Mouse (Mus musculus) 3T3-L1 (cell line): ENCODE results near the gene Socs1.

Source experiments
- DNase-seq: peaks from one replicate; pipeline ENCODE4 v3.0.0-alpha.2; 2015; ENCODE audit warnings: low read depth, low spot score

Socs1 gene

DNA sequence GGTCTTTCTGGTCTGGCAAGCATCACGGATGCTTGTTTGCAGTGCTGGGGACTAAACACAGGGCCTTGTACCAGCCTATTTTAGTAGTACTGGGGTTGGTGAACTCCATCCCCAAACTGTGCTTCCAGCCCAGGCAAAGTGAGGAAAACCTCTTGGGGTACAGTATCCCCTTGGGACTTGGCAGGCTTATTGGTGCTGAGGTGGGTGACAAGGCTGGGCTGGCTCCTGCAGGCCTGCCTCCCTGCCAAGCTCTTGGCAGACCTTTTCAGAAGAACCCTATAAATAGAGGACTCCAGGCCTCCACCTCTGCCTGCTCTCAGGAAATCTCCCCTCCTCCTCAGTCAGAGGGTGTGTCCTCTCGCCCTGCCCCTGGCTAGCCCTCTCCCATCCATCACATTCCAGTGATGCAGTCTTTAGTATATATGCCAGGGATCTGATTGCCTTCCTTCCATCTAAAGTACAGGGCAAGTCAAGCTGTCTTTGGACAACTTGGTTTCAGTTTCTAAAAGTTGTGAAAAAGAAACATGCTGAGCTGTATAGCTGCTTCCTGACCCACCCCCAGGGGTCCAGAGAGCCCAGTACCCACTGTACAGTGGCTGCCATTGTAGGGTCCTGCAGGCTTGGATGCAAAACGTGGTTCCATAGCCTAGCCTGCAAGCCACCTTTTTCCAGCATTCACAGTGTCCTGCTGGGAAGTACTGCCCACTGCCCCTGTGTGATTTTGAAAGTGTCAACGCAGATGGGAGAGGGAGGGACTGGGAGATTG is 1.6 kb upstream of the Socs1 start:
- peak; percentile 85 for DNase-seq

DNA sequence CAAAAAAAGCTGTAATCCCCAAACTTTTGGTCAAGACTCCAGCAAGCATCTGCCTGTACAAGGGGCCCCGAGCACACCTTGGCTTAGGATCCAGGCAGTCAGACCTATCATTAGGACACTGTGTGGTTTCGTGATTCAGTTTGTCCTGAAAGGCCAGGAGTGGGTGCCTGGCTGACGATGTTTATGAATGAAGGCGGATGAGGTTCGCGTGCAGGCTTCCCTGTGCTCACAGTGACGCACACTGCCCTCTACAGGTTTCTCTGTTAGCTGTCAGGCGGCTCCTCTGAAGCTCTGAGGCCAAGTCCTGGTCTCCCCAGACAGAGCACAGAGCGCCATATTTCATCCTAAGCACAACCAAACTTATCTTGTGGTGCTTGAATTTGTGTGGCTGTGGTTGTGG is 952 bp upstream of the Socs1 start:
- peak; percentile 99 for DNase-seq

DNA sequence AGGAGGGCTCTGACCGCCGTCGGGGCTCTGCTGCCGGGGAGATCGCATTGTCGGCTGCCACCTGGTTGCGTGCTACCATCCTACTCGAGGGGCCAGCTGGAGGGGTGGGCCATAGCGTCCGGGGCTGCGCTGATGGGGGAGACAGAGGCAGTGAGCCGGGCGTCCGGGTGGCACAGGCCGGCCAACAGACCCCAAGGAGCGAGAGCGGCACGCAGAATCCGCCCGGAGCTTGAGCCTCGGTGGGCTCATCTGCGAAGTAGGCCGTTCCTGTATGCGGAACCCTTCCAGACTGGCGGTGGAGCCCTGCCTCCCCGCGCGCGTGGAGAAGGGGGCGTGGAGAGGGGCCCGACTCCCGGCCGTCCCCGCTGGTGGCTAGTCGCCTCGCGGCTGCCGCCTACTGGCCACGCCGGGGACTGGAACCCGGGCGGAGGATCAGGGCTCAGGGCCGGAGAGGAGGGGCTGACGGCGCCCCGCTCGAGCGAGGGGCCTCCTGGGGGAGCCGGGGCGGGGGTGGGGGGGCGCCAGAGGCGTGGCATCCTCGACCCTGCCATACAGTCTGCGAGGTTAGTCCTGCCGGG is 454 bp downstream of the Socs1 start:
- peak; percentile 93 for DNase-seq

DNA sequence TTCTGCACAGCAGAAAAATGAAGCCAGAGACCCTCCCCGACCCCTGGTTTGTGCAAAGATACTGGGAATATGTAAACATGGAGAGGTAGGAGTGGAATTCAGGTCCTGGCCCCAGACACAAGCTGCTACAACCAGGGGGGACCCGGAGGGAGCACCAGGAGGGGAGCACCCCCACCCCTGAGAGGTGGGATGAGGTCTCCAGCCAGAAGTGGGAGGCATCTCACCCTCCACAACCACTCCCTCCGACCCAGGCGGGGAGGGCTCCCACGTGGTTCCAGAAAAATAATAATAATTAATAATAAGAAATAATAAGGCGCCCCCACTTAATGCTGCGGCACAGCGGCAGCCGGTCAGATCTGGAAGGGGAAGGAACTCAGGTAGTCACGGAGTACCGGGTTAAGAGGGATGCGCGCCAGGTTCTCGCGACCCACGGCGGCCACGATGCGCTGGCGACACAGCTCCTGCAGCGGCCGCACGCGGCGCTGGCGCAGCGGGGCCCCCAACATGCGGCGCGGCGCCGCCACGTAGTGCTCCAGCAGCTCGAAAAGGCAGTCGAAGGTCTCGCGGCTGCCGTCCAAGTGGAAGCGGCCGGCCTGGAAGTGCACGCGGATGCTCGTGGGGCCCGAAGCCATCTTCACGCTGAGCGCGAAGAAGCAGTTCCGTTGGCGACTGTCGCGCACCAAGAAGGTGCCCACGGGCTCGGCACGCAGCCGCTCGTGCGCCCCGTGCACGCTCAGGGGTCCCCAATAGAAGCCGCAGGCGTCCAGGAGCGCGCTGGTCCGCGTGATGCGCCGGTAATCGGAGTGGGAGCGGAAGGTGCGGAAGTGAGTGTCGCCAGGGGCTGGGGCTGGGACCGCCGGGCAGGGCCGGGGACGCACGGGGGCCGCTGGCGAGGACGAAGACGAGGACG is 1.2 kb downstream of the Socs1 start:
- DNase-seq, result peak; percentile 54

DNA sequence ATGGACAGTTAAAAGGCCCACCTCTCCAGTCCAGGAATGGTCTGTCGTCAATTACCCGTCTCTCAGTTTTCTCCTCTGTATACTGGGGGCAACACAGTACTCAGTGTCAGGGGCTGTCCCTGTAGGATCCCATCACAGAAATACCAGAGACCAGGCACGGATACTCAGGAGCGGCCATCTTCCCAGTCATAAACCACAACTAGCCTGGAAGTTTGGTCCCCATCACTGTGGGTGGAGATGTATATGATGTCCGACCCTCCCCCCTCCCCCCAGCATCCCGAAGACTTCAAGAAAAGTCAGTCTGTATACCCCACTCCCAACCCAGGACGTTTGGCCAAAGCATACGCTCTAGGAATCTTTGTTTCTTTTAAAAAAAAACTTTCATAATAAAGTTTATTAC is 1.9 kb downstream of the Socs1 start:
- peak; percentile 58 for DNase-seq

DNA sequence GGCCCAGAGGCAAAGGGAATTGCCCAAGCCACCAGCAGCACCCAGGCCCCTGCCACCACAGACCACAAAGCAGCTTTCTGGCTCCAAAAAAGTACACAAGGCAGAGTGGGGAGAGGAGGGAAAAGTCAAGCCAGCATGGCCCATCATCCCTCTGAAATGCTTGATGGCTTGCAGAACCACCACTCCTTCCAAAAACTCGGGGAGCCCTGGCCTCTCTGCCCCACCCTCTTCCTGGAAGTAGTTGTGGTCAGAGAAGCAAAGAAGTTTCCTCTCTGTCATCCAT is 2.2 kb downstream of the Socs1 start:
- DNase-seq, result peak; percentile 64

DNA sequence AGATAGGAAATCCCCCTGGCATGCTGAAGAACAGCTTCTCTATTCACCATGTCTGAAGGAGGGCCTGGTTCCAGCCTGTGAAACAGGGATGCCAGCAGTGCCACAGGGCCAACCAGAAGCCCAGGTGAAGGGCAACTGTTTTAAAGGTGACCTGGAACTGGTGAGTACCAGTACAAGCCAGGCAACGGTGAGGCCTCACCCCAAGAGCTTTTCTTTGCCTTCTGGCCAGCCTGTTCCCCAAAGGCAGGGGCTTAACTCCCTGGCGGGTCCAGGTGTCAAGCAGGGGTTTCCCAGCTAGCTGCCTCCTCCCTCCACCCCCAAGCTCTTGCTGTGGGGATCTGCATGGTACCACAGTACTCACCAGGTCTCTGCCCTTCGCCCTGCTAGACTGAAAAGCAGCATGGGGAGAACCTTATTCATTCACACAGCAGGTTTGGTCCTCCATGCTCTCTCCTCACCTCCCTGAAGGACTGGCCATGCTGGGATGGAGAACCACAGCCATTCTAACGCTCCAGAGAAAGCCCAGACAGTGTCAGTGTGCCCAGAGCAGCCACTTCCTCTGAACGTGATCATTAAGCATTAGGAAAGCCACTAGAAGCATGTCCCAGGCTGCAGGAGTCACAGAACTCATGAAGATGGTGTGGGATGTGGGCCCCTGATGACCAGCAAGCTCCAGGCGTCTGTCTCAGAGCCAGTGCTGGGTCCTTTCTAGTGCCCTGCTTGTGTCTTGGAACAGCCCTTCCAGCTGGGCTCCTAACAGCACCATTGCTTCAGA is 2.8 kb downstream of the Socs1 start:
- DNase-seq, result no peak

DNA sequence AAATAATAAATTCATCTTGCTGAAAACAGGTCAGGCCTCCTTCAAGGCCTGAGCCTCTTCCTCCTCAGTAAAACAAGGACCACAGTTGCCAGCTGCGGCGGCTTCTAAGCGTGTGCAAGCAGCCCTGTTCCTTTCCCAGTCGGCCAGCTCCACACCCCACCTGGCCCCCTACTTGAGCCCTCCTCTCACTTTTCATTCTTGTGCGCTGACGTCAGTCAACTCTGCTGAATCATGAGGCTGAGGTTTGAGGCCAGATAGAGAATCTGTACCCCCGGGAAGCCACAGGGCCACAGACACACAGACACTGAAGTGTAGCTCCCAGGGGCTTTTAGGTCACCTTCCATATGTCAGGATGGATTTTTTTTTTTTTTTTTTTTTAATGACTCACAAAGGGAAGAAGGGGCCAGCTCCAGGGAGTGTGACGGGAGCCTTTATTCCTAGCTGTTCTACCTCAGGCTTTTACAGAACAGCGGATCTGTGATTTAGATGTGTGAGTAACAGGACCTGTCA is 3.4 kb downstream of the Socs1 start:
- DNase-seq, result peak; percentile 88

DNA sequence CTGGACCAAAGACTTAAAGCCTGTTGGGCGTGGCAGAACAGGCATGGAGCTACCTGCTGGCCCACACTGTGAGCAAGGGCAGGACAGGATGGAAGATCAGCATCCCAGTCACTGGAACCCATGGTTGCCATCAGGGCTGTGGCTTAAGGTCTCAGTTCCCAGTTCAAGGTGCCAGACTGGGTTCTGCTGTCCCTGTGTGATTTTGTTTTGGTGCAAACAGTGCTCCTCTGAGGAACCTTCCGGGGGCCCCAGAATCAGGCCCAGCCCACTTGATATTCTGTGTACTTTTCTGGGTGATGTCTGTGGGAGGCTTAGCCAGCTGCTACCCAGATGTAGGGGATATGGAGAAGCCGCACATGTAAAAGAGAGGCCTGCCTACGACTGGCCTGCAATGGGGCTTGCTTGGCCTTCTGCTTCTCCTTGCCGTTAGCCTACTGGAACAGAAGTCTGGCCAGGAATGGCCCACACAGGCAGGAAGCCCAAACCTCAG is 4.7 kb downstream of the Socs1 start:
- DNase-seq, result peak; percentile 16

DNA sequence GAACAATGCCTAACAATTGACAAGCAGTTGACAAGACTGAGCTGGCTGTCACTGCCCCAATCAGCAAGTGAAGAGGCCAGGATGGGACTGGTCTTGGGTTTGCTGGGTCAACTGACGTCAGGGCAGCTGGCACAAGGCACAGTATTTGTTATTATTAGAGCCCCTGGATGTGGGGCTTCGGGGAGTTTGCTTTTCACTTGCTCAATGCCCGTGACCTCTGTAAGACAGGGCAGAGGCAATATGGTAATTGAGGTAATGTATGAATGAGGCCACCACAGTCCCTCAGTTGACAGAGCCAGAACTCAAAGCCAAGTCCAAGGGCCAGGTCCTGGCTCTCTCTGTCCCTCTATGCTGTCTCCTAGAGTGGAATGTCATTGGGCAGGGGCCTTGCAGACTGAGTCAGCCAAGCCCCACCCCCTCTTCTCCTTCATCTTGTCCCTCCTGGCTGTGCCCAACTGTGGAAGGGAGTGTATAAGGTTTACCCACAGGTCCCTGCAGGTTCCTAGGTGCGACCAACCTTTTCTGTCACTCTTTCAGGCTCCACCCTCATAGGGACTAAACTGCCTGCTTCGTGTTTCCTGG is 7.7 kb downstream of the Socs1 start:
- peak; percentile 23 for DNase-seq

DNA sequence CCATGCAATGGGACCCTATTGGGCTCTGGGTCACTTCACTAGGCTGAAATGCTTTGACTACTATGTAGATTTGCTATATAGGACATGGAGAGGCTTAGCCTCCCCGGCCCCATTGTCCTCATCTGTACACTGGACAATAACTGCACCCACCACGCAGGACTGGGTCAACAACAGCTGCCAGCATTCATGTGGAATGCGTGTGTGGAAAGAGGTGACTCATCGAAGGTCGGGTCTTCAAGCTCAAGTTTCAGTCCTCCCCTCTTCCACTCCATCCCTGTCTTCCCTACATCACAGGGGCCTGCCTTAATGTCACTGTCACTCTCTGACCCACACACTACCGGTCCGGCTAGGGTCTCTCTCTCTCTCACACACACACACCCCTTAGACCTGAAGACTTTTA is 9.0 kb downstream of the Socs1 start:
- peak; percentile 92 for DNase-seq

DNA sequence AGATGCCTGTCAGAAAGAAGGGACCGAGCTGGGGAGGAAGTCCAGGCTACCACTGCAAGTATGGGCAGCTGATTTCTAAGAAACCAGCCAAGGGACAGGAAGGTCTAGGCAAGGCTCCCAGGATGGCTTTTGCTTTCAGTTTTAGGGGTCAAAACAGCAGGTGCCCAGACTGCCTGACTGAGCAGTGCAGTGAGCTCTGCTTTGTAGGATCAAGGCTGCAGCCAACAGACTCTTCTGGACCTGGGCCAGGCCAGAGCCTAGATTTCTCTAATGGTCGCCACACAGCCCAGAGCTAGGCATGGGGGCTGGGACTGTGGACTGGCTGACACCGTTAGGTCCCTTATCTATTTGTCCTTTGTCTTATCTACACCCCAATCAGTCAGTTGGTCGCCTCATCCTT is 10.6 kb downstream of the Socs1 start:
- no peak for DNase-seq

DNA sequence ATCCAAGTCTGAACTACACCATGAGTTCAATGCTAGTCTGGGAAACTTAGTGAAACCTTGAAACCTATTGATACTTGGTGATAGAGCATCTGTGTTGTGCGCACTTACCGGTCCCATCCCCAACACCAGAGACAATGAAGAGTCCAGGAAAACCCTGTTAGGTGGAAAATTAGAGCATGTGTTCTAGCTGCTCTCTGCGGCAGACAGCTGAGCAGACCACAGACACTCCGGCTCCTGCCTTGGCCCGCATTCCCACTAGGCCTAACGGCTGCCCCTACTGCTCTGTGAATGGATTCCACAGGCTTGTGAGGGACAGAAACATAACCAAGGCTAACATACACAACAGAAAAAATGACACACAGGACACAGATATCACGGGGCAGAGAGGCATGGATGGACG is 11.8 kb downstream of the Socs1 start:
- DNase-seq, result no peak

DNA sequence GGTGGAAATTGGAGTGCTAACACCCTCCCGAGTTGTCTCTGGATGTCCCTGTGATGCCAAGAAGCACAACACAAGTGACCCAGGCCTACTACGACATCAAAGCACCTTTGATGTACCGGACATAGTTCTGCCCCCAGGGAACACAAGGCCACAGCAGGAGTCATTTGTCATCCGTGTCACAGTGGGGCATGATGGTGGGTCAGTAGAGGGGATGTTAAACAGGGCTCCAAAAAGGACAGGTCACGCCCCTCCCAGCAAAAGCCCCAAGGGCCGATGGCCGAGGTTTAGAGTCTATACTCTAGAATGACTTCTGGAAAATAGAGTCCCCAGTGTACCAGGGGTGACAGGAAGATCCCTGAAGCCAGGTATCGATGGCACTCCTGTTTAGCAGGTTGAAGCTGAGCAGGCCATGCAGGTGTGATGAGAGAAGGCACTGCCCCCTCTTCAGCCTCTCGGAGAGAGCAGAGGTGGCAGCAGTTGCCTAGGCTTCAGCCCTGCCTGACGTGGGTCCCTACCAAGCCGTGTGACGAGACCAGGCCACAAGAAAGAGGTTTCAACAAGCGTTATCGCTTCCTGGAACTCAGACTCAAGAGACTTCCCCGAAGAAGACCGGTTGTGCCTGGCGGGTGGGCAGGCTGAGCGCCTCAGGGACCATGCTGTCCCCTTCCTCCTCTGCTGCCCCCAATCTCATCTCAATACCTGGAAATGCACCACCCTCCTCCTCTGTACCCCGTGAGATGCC is 13.4 kb downstream of the Socs1 start:
- DNase-seq, result no peak

DNA sequence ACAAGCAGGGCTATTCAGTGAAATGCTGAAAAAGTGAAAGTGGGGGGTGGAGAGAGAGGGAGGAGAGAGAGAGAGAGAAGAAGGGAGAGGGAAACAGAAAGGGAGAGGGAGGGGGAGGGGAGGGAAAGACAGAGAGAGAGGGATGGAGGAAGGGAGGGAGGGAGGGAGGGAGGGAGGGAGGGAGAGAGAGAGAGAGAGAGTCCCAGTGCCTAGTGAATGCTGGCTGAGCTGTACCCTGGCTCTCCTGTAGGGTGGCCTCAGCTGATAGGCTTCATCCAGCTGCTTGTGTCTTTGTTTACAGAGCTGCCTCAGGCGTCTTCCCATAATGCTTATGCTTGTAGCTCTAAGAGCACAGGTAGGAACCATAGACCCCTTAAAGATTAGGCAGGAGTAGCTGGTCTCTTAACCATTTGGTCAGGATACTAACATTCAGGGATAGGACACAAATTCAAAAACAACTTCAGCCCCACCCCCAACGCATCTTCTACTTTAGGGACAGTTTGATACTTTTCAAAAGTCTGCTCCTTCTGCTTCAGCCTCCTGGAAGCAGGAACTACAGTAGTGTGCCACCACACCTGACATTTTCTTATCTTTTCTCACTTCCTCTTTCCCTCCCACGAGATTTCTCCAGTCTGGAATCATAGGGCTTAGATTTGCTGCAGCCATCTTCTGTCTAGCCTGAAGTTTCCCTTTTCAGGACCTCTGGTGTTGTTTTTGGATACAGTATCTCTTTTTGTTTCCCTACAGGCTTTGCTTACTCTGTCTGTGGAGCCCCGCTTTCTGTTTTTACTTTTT is 14.6 kb downstream of the Socs1 start:
- DNase-seq, result peak; percentile 53

DNA sequence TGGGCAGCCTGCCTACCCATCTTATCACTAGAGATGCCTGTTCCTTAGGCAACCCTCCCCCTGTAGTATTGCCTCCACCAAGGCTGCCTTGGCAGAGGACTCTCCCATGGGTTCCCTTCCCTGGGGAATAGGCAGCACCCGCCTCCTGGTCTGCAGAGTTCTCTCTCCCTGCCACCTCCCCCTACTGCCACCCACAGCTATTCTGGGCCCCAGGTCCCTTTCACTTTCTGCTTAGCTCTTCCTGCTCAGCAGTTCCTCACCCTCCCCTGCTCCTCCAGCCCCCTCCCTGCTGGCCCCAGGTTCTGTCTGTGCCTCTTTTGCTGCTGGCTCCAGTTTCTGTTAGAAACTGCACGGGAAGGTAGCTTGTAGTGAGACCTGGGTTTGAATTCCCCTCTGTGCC is 15.7 kb downstream of the Socs1 start:
- DNase-seq, result no peak

DNA sequence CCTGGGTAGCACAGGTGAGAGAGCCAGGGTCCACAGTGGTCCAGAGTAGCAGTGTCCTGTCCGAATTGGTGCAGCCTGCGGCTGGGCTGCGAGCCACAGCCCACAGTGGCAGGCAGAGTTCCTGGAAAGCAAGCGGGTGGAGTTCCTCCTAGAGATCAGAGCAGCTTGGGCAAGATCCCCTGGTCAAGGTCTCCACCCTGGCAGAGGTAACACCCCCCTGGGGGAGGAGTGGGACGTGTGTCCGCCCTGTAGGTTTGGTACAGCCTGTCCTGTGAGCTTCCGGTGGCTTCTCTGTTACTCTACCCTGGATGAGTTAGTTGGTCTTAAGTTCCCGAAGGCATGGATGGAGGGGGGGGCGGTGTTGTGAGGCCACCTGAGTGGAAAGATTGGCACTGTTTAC is 16.5 kb downstream of the Socs1 start:
- DNase-seq, result no peak

DNA sequence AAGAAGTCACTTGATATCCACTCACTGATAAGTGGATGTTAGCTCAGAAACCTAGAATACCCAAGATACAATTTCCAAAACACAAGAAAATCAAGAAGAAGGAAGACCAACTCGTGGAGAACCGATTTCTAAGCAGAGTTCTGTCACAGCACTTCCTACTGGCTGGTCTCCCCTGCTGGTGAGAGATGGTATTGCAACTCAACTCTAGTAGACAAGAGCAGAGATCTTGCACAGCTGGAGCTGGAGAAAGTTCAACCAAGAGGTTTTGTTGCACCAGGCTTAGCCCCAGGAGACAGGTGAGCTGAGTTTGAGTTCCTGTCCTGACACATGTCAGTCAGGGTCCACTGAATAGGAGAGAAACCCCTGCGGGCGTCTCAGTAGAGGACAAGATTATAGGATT is 18.2 kb downstream of the Socs1 start:
- peak; percentile 90 for DNase-seq

DNA sequence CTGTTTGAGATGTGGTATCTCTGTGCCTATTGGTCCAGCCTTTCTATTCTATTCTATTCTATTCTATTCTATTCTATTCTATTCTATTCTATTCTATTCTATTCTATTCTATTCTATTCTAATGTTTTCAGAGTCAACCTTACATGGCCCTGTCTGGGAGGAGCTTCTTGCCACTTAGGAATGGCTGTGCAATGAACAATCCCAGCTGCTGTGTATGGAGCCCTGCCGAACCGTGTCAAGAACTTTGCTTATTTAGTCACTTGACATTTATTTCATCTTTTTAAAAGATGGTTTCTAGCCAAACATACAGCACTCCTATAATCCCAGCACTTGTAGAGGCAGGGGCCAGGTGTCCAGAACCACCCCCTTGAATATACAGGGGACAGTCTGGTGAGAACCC is 21.0 kb downstream of the Socs1 start:
- DNase-seq, result no peak
